Mouse (Mus musculus): ENCODE measurements around the gene B3galt6. TPM values are rescaled to one million over a fixed set of nuclear protein-coding genes. Genes with fewer than 3 reads are reported as not detected.

Gene B3galt6
- polyA plus RNA-seq, 1 experiment from 2014 or later = 8.6 TPM

DNA sequence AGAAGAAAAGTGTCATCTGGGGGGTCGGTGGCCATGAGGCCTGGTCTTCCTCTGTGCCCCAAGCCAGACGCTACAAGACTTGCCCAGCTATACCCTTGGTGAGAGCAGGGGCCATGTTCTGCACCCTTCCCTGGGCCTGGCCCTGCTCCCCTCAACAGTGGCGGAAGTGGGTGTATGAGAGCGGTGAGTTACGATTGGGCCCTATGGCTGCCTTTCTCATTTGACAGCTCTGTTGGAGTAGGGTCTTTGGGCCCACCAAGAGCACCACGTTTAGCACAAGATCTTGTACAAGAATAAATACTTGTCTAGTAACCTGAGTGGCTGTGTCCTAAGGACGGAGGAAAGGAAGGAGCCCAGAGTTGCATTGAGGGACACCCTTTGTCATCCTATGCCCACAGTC is 36.1 kb upstream of the B3galt6 start:
- Histone ChIP-seq H3K9ac (ENCODE audit: low read length) (no peak overlapping the region), H3K9me3 (replicated peaks; ENCODE audit: control insufficient read depth, low read length) (no peaks in the 10 kb centered on the region), H3K4me2 (ENCODE audit: low read depth, low read length) (no peak overlapping the region), H3K4me1 (ENCODE audit: control insufficient read depth, insufficient read depth, low read length) (peaks cover 30% of the 10 kb centered on the region), H3K27me3 (ENCODE audit: control insufficient read depth, insufficient read depth, low read length) (no peaks in the 10 kb centered on the region), H3K4me3 (ENCODE audit: low read length) (no peak overlapping the region), H3K27ac (ENCODE audit: low read length) (no peak overlapping the region), H3K36me3 (ENCODE audit: control insufficient read depth, insufficient read depth) (peaks cover 4% of the 10 kb centered on the region)
- 90% methylated on average over 7 of the region's 7 CpGs for WGBS
- no peak for ATAC-seq (replicated peaks; ENCODE audit: extremely low read depth, insufficient read depth, low FRiP score)

DNA sequence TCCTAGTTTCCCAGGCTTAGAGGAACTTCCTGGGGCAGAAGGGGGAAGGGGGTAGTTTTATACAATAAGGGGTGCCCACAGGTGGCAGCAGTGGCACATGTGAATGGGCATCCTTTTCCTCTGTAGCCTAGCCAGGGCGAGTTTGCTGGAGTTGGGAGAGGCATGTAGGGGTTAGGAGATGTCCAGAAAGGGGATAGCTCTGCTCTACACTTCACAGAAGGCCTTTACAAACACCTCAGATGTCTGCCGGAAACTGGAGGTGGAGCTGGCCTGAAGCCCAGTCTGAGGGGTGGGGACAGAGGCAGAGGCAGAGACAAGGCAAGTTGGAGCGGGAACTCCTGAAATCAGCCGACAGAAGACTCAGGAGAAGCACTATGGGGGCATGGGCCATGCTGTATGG is 33.6 kb upstream of the B3galt6 start, which contains the start of gene Tnfrsf18:
Gene Tnfrsf18 (plus strand): TSS at position 152 of the 400 bp plus-strand sequence.
- Histone ChIP-seq H3K27me3 (ENCODE audit: control insufficient read depth, insufficient read depth, low read length) (no peaks in the 10 kb centered on the region), H3K9me3 (replicated peaks; ENCODE audit: control insufficient read depth, low read length) (no peaks in the 10 kb centered on the region), H3K36me3 (ENCODE audit: control insufficient read depth, insufficient read depth) (peaks cover 4% of the 10 kb centered on the region), H3K9ac (ENCODE audit: low read length) (peak within 1 kb of the TSS; percentile 51), H3K27ac (ENCODE audit: low read length) (peak within 1 kb of the TSS; percentile 22; the same call in 1 of the 2 replicates), H3K4me2 (ENCODE audit: low read depth, low read length) (0 out of 2 replicates have a peak within 1 kb of the TSS, but pooled peaks have one; percentile 10), H3K4me3 (ENCODE audit: low read length) (no peak within 1 kb of the TSS), H3K4me1 (ENCODE audit: control insufficient read depth, insufficient read depth, low read length) (peaks cover 25% of the 10 kb centered on the region)
- WGBS = 6% methylated on average over 4 of the region's 4 CpGs
- ATAC-seq (replicated peaks; ENCODE audit: extremely low read depth, insufficient read depth, low FRiP score) = peak; percentile 53

- 71% methylated on average over 7 of the region's 7 CpGs for WGBS
- Histone ChIP-seq H3K27me3 (ENCODE audit: control insufficient read depth, insufficient read depth, low read length) (no peaks in the 10 kb centered on the region), H3K4me2 (ENCODE audit: low read depth, low read length) (no peak overlapping the region), H3K9me3 (replicated peaks; ENCODE audit: control insufficient read depth, low read length) (no peaks in the 10 kb centered on the region), H3K9ac (ENCODE audit: low read length) (no peak overlapping the region), H3K27ac (ENCODE audit: low read length) (peak overlapping the region; percentile 52; the same call in 1 of the 2 replicates), H3K4me1 (ENCODE audit: control insufficient read depth, insufficient read depth, low read length) (peaks cover 16% of the 10 kb centered on the region), H3K4me3 (ENCODE audit: low read length) (no peak overlapping the region), H3K36me3 (ENCODE audit: control insufficient read depth, insufficient read depth) (no peaks in the 10 kb centered on the region; the same call in 1 of the 2 replicates)
- no peak for ATAC-seq (replicated peaks; ENCODE audit: extremely low read depth, insufficient read depth, low FRiP score)
Observed at GRCm38 (mm10) chr4:156024184-156024583, 31.7 kb upstream of the B3galt6 start.

DNA sequence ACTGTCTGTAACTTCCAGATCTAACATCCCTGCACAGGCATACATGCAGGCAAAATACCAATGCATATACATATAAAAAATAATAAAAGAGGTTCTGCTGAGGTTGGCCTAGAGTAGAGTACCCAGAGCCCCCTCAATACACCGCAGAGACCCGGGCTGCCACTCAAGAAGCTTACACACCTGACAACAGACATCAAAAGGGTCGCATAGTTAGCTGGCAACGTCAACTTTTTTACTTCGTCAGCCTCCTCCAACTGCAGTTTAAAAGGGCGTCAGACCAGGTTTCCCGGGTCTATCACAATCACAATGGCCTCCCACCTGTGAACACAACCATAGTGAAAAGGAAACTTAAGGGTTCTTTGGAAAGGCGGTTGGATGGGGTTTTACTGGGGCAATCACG is 31.1 kb upstream of the B3galt6 start:
- no peaks in the 10 kb centered on the region; the same call in 1 of the 2 replicates for H3K36me3 ChIP-seq (ENCODE audit: control insufficient read depth, insufficient read depth)
- H3K9ac ChIP-seq (ENCODE audit: low read length) = no peak overlapping the region
- H3K27me3 ChIP-seq (ENCODE audit: control insufficient read depth, insufficient read depth, low read length) = no peaks in the 10 kb centered on the region
- H3K4me1 ChIP-seq (ENCODE audit: control insufficient read depth, insufficient read depth, low read length) = peaks cover 16% of the 10 kb centered on the region
- no peak for ATAC-seq (replicated peaks; ENCODE audit: extremely low read depth, insufficient read depth, low FRiP score)
- H3K4me2 ChIP-seq (ENCODE audit: low read depth, low read length) = no peak overlapping the region
- H3K4me3 ChIP-seq (ENCODE audit: low read length) = no peak overlapping the region
- H3K9me3 ChIP-seq (replicated peaks; ENCODE audit: control insufficient read depth, low read length) = no peaks in the 10 kb centered on the region
- no peak overlapping the region for H3K27ac ChIP-seq (ENCODE audit: low read length)
- WGBS = 81% methylated on average over 9 of the region's 9 CpGs

- H3K9ac ChIP-seq (ENCODE audit: low read length) = no peak overlapping the region
- no peak overlapping the region for H3K4me2 ChIP-seq (ENCODE audit: low read depth, low read length)
- peaks cover 16% of the 10 kb centered on the region for H3K4me1 ChIP-seq (ENCODE audit: control insufficient read depth, insufficient read depth, low read length)
- 40% methylated on average over 9 of the region's 9 CpGs for WGBS
- no peaks in the 10 kb centered on the region for H3K9me3 ChIP-seq (replicated peaks; ENCODE audit: control insufficient read depth, low read length)
- H3K4me3 ChIP-seq (ENCODE audit: low read length) = no peak overlapping the region
- no peak overlapping the region for H3K27ac ChIP-seq (ENCODE audit: low read length)
- H3K27me3 ChIP-seq (ENCODE audit: control insufficient read depth, insufficient read depth, low read length) = no peaks in the 10 kb centered on the region
- H3K36me3 ChIP-seq (ENCODE audit: control insufficient read depth, insufficient read depth) = no peaks in the 10 kb centered on the region
- ATAC-seq (replicated peaks; ENCODE audit: extremely low read depth, insufficient read depth, low FRiP score) = 0 out of 2 replicates have a peak, but pooled peaks have one; percentile 42
Observed at GRCm38 (mm10) chr4:156021942-156022419, 29.5 kb upstream of the B3galt6 start.

GRCm38 (mm10) chr4:156021381-156021780 is 28.9 kb upstream of the B3galt6 start:
- Histone ChIP-seq H3K27me3 (ENCODE audit: control insufficient read depth, insufficient read depth, low read length) (no peaks in the 10 kb centered on the region), H3K36me3 (ENCODE audit: control insufficient read depth, insufficient read depth) (no peaks in the 10 kb centered on the region), H3K4me1 (ENCODE audit: control insufficient read depth, insufficient read depth, low read length) (peaks cover 15% of the 10 kb centered on the region), H3K4me3 (ENCODE audit: low read length) (no peak overlapping the region), H3K27ac (ENCODE audit: low read length) (no peak overlapping the region), H3K4me2 (ENCODE audit: low read depth, low read length) (no peak overlapping the region), H3K9ac (ENCODE audit: low read length) (no peak overlapping the region), H3K9me3 (replicated peaks; ENCODE audit: control insufficient read depth, low read length) (no peaks in the 10 kb centered on the region)
- no peak for ATAC-seq (replicated peaks; ENCODE audit: extremely low read depth, insufficient read depth, low FRiP score)
- 51% methylated on average over 3 of the region's 3 CpGs for WGBS

DNA sequence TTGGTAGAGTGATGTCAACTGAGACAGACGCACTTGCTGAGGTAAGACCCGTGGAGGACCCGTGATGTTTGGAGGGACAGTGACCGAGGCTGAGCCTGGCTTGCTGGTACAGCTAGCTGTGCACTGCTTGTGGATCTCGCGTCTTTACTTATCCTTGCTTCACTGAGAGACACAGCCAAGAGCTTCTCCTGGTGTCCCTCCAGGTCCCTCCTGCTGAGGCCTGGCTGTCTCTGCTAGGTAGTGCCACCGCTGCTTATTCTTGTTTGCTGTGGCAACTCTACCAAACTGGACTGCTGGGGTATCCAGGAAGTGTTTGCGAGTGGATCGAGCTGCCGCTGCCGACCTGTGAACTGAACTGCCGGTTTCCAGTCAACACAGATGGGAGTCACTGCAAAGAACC is 27.3 kb upstream of the B3galt6 start:
- H3K27me3 ChIP-seq (ENCODE audit: control insufficient read depth, insufficient read depth, low read length) = no peaks in the 10 kb centered on the region
- ATAC-seq (replicated peaks; ENCODE audit: extremely low read depth, insufficient read depth, low FRiP score) = no peak
- H3K27ac ChIP-seq (ENCODE audit: low read length) = no peak overlapping the region
- H3K9ac ChIP-seq (ENCODE audit: low read length) = no peak overlapping the region
- no peak overlapping the region for H3K4me3 ChIP-seq (ENCODE audit: low read length)
- H3K36me3 ChIP-seq (ENCODE audit: control insufficient read depth, insufficient read depth) = peaks cover 4% of the 10 kb centered on the region; the same call in 1 of the 2 replicates
- no peaks in the 10 kb centered on the region for H3K9me3 ChIP-seq (replicated peaks; ENCODE audit: control insufficient read depth, low read length)
- WGBS = 85% methylated on average over 12 of the region's 12 CpGs
- H3K4me1 ChIP-seq (ENCODE audit: control insufficient read depth, insufficient read depth, low read length) = peaks cover 4% of the 10 kb centered on the region
- no peak overlapping the region for H3K4me2 ChIP-seq (ENCODE audit: low read depth, low read length)

GRCm38 (mm10) chr4:156014436-156014835 is 22.0 kb upstream of the B3galt6 start:
- Histone ChIP-seq H3K4me1 (ENCODE audit: control insufficient read depth, insufficient read depth, low read length) (no peaks in the 10 kb centered on the region), H3K9me3 (replicated peaks; ENCODE audit: control insufficient read depth, low read length) (no peaks in the 10 kb centered on the region), H3K4me3 (ENCODE audit: low read length) (no peak overlapping the region), H3K9ac (ENCODE audit: low read length) (no peak overlapping the region), H3K27me3 (ENCODE audit: control insufficient read depth, insufficient read depth, low read length) (no peaks in the 10 kb centered on the region), H3K36me3 (ENCODE audit: control insufficient read depth, insufficient read depth) (peaks cover 17% of the 10 kb centered on the region), H3K27ac (ENCODE audit: low read length) (no peak overlapping the region), H3K4me2 (ENCODE audit: low read depth, low read length) (no peak overlapping the region)
- ATAC-seq (replicated peaks; ENCODE audit: extremely low read depth, insufficient read depth, low FRiP score) = no peak
- 81% methylated on average over 2 of the region's 2 CpGs for WGBS

DNA sequence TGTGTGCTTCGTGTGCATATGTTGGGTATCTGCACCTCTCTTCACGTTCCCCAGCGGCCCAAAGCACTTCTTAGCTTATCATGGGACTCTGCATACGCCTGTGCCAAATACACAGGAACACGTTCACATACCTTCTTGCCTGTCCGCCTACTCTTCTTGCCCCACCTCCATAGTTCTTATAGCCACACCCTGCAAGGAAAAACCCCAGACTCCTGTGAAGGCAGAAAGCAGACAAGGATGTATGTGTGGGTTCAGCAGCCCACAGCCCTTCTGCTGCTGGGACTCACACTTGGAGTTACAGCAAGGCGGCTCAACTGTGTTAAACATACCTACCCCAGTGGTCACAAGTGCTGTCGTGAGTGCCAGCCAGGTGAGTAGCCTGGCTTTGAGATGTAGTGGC is 21.2 kb upstream of the B3galt6 start, which contains the start of gene Tnfrsf4:
Gene Tnfrsf4 (plus strand): TSS at position 207 of the 400 bp plus-strand sequence.
- no peaks in the 10 kb centered on the region for H3K4me1 ChIP-seq (ENCODE audit: control insufficient read depth, insufficient read depth, low read length)
- no peaks in the 10 kb centered on the region for H3K9me3 ChIP-seq (replicated peaks; ENCODE audit: control insufficient read depth, low read length)
- ATAC-seq (replicated peaks; ENCODE audit: extremely low read depth, insufficient read depth, low FRiP score) = no peak
- peaks cover 25% of the 10 kb centered on the region for H3K36me3 ChIP-seq (ENCODE audit: control insufficient read depth, insufficient read depth)
- WGBS = 72% methylated on average over 8 of the region's 8 CpGs
- no peak within 1 kb of the TSS for H3K4me3 ChIP-seq (ENCODE audit: low read length)
- no peak within 1 kb of the TSS for H3K9ac ChIP-seq (ENCODE audit: low read length)
- no peak within 1 kb of the TSS for H3K4me2 ChIP-seq (ENCODE audit: low read depth, low read length)
- H3K27me3 ChIP-seq (ENCODE audit: control insufficient read depth, insufficient read depth, low read length) = no peaks in the 10 kb centered on the region
- no peak within 1 kb of the TSS for H3K27ac ChIP-seq (ENCODE audit: low read length)

Data from heart, embryonic 16.5 days (tissue).